ENCODE assay signal across 1 mouse cellular context in genomic region chr19:57361131-57361938, GRCm38 (mm10).
TF ChIP-seq lines count a peak whose summit lies in the region.

No protein-coding gene starts in this region.

TF ChIP-seq in MEL, 35 proteins besides CTCF, POLR2A, EP300 and RAD21 (continued from another document):
- TF ChIP-seq ZNF384 (IDR thresholded peaks at IDR 0.05; ENCODE audit: low read depth, low read length): peak; percentile 72; the same call in 1 of the 2 replicates
- TF ChIP-seq MAX (IDR thresholded peaks at IDR 0.05; ENCODE audit: low read length): peak; percentile 32
- no peak for TF ChIP-seq CHD2 (IDR thresholded peaks at IDR 0.05; ENCODE audit: low read length)
- TF ChIP-seq E2F4 (IDR thresholded peaks at IDR 0.05; ENCODE audit: borderline replicate concordance, low read depth, low read length): no peak
- TF ChIP-seq TBP (IDR thresholded peaks at IDR 0.05; ENCODE audit: low read depth, low read length): no peak
- no peak for TF ChIP-seq GATA1 (IDR thresholded peaks at IDR 0.05; ENCODE audit: low read depth, low read length)
- TF ChIP-seq NELFE (IDR thresholded peaks at IDR 0.05; ENCODE audit: low read depth, low read length): no peak; the same call in 1 of the 2 replicates
